Mouse (Mus musculus): ENCODE measurements around the gene Abcc1. TPM values are rescaled to one million over a fixed set of nuclear protein-coding genes. Genes with fewer than 3 reads are reported as not detected.

The Abcc1 gene
- polyA plus RNA-seq, 1 experiment from 2014 or later, result 2.6 TPM

- no peaks in the 10 kb centered on the region for H3K4me1 ChIP-seq (replicated peaks; ENCODE audit: control insufficient read depth, insufficient read depth, low read length)
- 59% methylated on average over 5 of the region's 5 CpGs for WGBS
- no peak overlapping the region for H3K27ac ChIP-seq (ENCODE audit: low read depth, low read length)
- 0 out of 2 replicates have a peak, but pooled peaks cover 4% of the 10 kb centered on the region for H3K36me3 ChIP-seq (ENCODE audit: control insufficient read depth, insufficient read depth)
- no peak for ATAC-seq
- TF ChIP-seq CTCF (IDR thresholded peaks at IDR 0.05; ENCODE audit: low read depth), result peak; percentile 27; the same call in 1 of the 2 replicates
- H3K4me2 ChIP-seq (replicated peaks; ENCODE audit: low read depth), result no peak overlapping the region
- H3K4me3 ChIP-seq (ENCODE audit: low read depth, low read length), result no peak overlapping the region
- no peaks in the 10 kb centered on the region for H3K9me3 ChIP-seq (ENCODE audit: control insufficient read depth)
- H3K9ac ChIP-seq (ENCODE audit: low read depth, low read length), result no peak overlapping the region
- H3K27me3 ChIP-seq (replicated peaks; ENCODE audit: control insufficient read depth, insufficient read depth, low read length), result no peaks in the 10 kb centered on the region
Observed at GRCm38 (mm10) chr16:14451374-14452046, 90.2 kb downstream of the Abcc1 start.

GRCm38 (mm10) chr16:14462535-14462934, 101.2 kb downstream of the Abcc1 start:
- H3K4me2 ChIP-seq (replicated peaks; ENCODE audit: low read depth), result no peak overlapping the region
- H3K36me3 ChIP-seq (ENCODE audit: control insufficient read depth, insufficient read depth), result peaks cover 11% of the 10 kb centered on the region
- no peaks in the 10 kb centered on the region for H3K27me3 ChIP-seq (replicated peaks; ENCODE audit: control insufficient read depth, insufficient read depth, low read length)
- no peak overlapping the region for H3K4me3 ChIP-seq (ENCODE audit: low read depth, low read length)
- no peak for ATAC-seq
- no peak for TF ChIP-seq CTCF (IDR thresholded peaks at IDR 0.05; ENCODE audit: low read depth)
- WGBS, result 96% methylated on average over 2 of the region's 2 CpGs
- no peak overlapping the region for H3K27ac ChIP-seq (ENCODE audit: low read depth, low read length)
- H3K4me1 ChIP-seq (replicated peaks; ENCODE audit: control insufficient read depth, insufficient read depth, low read length), result no peaks in the 10 kb centered on the region
- H3K9me3 ChIP-seq (ENCODE audit: control insufficient read depth), result no peaks in the 10 kb centered on the region
- no peak overlapping the region for H3K9ac ChIP-seq (ENCODE audit: low read depth, low read length)

- Histone ChIP-seq H3K9ac (ENCODE audit: low read depth, low read length) (no peak overlapping the region), H3K9me3 (ENCODE audit: control insufficient read depth) (no peaks in the 10 kb centered on the region), H3K27me3 (replicated peaks; ENCODE audit: control insufficient read depth, insufficient read depth, low read length) (no peaks in the 10 kb centered on the region), H3K36me3 (ENCODE audit: control insufficient read depth, insufficient read depth) (no peaks in the 10 kb centered on the region; the same call in 1 of the 2 replicates), H3K4me3 (ENCODE audit: low read depth, low read length) (no peak overlapping the region), H3K27ac (ENCODE audit: low read depth, low read length) (no peak overlapping the region), H3K4me2 (replicated peaks; ENCODE audit: low read depth) (no peak overlapping the region), H3K4me1 (replicated peaks; ENCODE audit: control insufficient read depth, insufficient read depth, low read length) (no peaks in the 10 kb centered on the region)
- no peak for TF ChIP-seq CTCF (IDR thresholded peaks at IDR 0.05; ENCODE audit: low read depth)
- WGBS, result 91% methylated on average over 6 of the region's 6 CpGs
- no peak for ATAC-seq
Observed at GRCm38 (mm10) chr16:14465016-14465415, 103.7 kb downstream of the Abcc1 start.

- 74% methylated on average over 2 of the region's 2 CpGs for WGBS
- no peak for TF ChIP-seq CTCF (IDR thresholded peaks at IDR 0.05; ENCODE audit: low read depth)
- Histone ChIP-seq H3K4me3 (ENCODE audit: low read depth, low read length) (no peak overlapping the region), H3K9ac (ENCODE audit: low read depth, low read length) (no peak overlapping the region), H3K4me2 (replicated peaks; ENCODE audit: low read depth) (no peak overlapping the region), H3K27me3 (replicated peaks; ENCODE audit: control insufficient read depth, insufficient read depth, low read length) (no peaks in the 10 kb centered on the region), H3K4me1 (replicated peaks; ENCODE audit: control insufficient read depth, insufficient read depth, low read length) (no peaks in the 10 kb centered on the region), H3K36me3 (ENCODE audit: control insufficient read depth, insufficient read depth) (peaks cover 12% of the 10 kb centered on the region; the same call in 1 of the 2 replicates), H3K9me3 (ENCODE audit: control insufficient read depth) (no peaks in the 10 kb centered on the region), H3K27ac (ENCODE audit: low read depth, low read length) (no peak overlapping the region)
- no peak for ATAC-seq
Observed at GRCm38 (mm10) chr16:14468351-14468750, 107.0 kb downstream of the Abcc1 start.

- no peak overlapping the region for H3K27ac ChIP-seq (ENCODE audit: low read depth, low read length)
- no peak for TF ChIP-seq CTCF (IDR thresholded peaks at IDR 0.05; ENCODE audit: low read depth)
Observed at GRCm38 (mm10) chr16:14468841-14469240, 107.5 kb downstream of the Abcc1 start.

GRCm38 (mm10) chr16:14472171-14472570, 110.8 kb downstream of the Abcc1 start:
- Histone ChIP-seq H3K27ac (ENCODE audit: low read depth, low read length) (no peak overlapping the region), H3K27me3 (replicated peaks; ENCODE audit: control insufficient read depth, insufficient read depth, low read length) (no peaks in the 10 kb centered on the region), H3K4me2 (replicated peaks; ENCODE audit: low read depth) (no peak overlapping the region), H3K4me1 (replicated peaks; ENCODE audit: control insufficient read depth, insufficient read depth, low read length) (no peaks in the 10 kb centered on the region), H3K9me3 (ENCODE audit: control insufficient read depth) (no peaks in the 10 kb centered on the region), H3K4me3 (ENCODE audit: low read depth, low read length) (no peak overlapping the region), H3K36me3 (ENCODE audit: control insufficient read depth, insufficient read depth) (peaks cover 16% of the 10 kb centered on the region; the same call in 1 of the 2 replicates), H3K9ac (ENCODE audit: low read depth, low read length) (no peak overlapping the region)
- no peak for TF ChIP-seq CTCF (IDR thresholded peaks at IDR 0.05; ENCODE audit: low read depth)
- ATAC-seq, result no peak
- WGBS, result 88% methylated on average over 5 of the region's 5 CpGs

More at GRCm38 (mm10) chr16:14468841-14469240, 107.5 kb downstream of the Abcc1 start:
- H3K4me2 ChIP-seq (replicated peaks; ENCODE audit: low read depth), result no peak overlapping the region
- H3K36me3 ChIP-seq (ENCODE audit: control insufficient read depth, insufficient read depth), result peaks cover 16% of the 10 kb centered on the region; the same call in 1 of the 2 replicates
- no peak overlapping the region for H3K9ac ChIP-seq (ENCODE audit: low read depth, low read length)
- WGBS, result 89% methylated on average over 5 of the region's 5 CpGs
- H3K27me3 ChIP-seq (replicated peaks; ENCODE audit: control insufficient read depth, insufficient read depth, low read length), result no peaks in the 10 kb centered on the region
- no peak overlapping the region for H3K4me3 ChIP-seq (ENCODE audit: low read depth, low read length)
- no peaks in the 10 kb centered on the region for H3K9me3 ChIP-seq (ENCODE audit: control insufficient read depth)
- ATAC-seq, result no peak
- no peaks in the 10 kb centered on the region for H3K4me1 ChIP-seq (replicated peaks; ENCODE audit: control insufficient read depth, insufficient read depth, low read length)

Measured in intestine, postnatal 0 days (tissue).